Mouse (Mus musculus) ES-Bruce4 (cell line): ENCODE results near the gene Dmpk. TPM values are rescaled to one million over a fixed set of nuclear protein-coding genes. Genes with fewer than 3 reads are reported as not detected.

Experiments
- H3K27ac ChIP-seq: 2 replicates; pipeline ENCODE4 v1.5.1; 2012; ENCODE audit warnings: low read length, inconsistent platforms; ENCODE audit not compliant: insufficient read depth
- H3K27me3 ChIP-seq: 2 replicates; pipeline ENCODE4 v1.6.1; 2012; ENCODE audit warnings: mild to moderate bottlenecking, low read length, inconsistent platforms; ENCODE audit not compliant: control insufficient read depth, poor library complexity, insufficient read depth, severe bottlenecking
- H3K36me3 ChIP-seq: 2 replicates; pipeline ENCODE4 v1.6.1; 2012; ENCODE audit warnings: inconsistent platforms, mild to moderate bottlenecking, low read length, moderate library complexity; ENCODE audit not compliant: control insufficient read depth, poor library complexity, insufficient read depth, severe bottlenecking
- H3K4me1 ChIP-seq: one replicate; pipeline ENCODE4 v1.8.1; 2011; ENCODE audit warnings: low read length; ENCODE audit not compliant: control insufficient read depth, insufficient read depth
- H3K4me3 ChIP-seq: 2 replicates; pipeline ENCODE4 v1.5.1; 2011; ENCODE audit warnings: low read depth, mild to moderate bottlenecking, low read length
- H3K9ac ChIP-seq: 2 replicates; pipeline ENCODE4 v1.6.1; 2012; ENCODE audit warnings: low read depth, mild to moderate bottlenecking, inconsistent platforms; ENCODE audit not compliant: poor library complexity, severe bottlenecking
- H3K9me3 ChIP-seq: replicated peaks from 2 replicates; pipeline ENCODE4 v1.6.1; 2012; ENCODE audit warnings: mild to moderate bottlenecking, low read length, inconsistent platforms; ENCODE audit not compliant: control insufficient read depth, poor library complexity, insufficient read depth, severe bottlenecking
- CTCF ChIP-seq: IDR thresholded peaks from one replicate; pipeline ENCODE4 v1.8.1; 2011; ENCODE audit warnings: low read depth, low read length
- EP300 ChIP-seq: IDR thresholded peaks from 2 replicates; pipeline ENCODE4 v1.6.1; 2011; ENCODE audit warnings: low read depth, low read length; ENCODE audit not compliant: insufficient read depth
- POLR2A ChIP-seq: IDR thresholded peaks from one replicate; pipeline ENCODE4 v1.8.1; 2011; ENCODE audit warnings: low read length; ENCODE audit not compliant: insufficient read depth
- polyA plus RNA-seq: library from polyadenylated mRNA; stranded (reverse); fragments of >200 nt; gene quantifications from 2 replicates; pipeline ENCODE4 v1.2.4, GENCODE M21; 2011; ENCODE audit warnings: low read depth; ENCODE audit not compliant: missing spikeins, insufficient read depth, insufficient read length

Gene Dmpk
- polyA plus RNA-seq, 1 experiment, result 19.5 TPM

DNA sequence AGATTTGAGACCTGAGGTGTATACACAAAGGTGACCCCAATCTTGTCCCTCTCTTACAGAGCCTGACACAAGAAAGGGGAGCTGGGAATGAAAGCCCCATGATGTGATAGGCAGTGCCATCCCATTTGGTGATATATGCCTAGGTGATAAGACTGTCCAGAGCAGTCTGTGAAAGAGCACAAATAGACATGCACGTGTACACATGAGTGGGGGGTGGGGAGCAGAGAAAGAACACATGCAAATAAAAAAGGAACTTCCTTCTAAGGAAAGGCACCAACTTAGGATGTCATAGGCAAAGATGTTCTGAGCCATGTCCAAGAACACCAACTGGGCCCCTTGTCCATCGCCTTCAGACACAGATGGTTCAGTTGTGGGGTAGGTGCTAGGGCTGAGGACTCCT, 20.8 kb downstream of the Dmpk start:
- no peak overlapping the region for H3K27ac ChIP-seq
- no peaks in the 10 kb centered on the region for H3K4me1 ChIP-seq
- H3K9ac ChIP-seq, result no peak overlapping the region
- no peaks in the 10 kb centered on the region for H3K9me3 ChIP-seq
- TF ChIP-seq CTCF (no peak), POLR2A (no peak), EP300 (no peak)
- no peaks in the 10 kb centered on the region for H3K27me3 ChIP-seq
- no peak overlapping the region for H3K4me3 ChIP-seq
- no peaks in the 10 kb centered on the region for H3K36me3 ChIP-seq

DNA sequence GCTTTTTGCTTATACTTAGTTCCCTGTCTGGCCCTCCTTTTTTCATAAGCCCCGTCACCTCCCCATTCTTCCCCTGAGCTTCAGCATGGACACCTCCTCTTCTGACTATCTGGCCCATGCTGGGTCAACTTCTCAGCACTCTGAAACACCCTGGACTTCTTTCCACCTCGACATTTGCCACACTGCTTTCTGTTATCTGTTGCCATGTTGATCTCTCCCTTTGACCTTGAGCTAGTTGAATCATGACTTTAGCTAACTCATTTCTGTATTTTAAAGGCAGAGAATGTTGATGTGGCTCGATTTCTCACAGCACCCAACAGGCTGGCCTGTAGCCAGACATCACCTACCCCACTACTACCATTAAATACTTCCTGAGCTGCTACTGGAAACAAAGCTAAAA, 23.8 kb downstream of the Dmpk start:
- Histone ChIP-seq H3K27me3 (no peaks in the 10 kb centered on the region), H3K4me1 (no peaks in the 10 kb centered on the region), H3K9ac (no peak overlapping the region), H3K4me3 (no peak overlapping the region), H3K36me3 (no peaks in the 10 kb centered on the region), H3K27ac (no peak overlapping the region), H3K9me3 (no peaks in the 10 kb centered on the region)
- no peak for TF ChIP-seq EP300
- no peak for TF ChIP-seq POLR2A
- no peak for TF ChIP-seq CTCF

DNA sequence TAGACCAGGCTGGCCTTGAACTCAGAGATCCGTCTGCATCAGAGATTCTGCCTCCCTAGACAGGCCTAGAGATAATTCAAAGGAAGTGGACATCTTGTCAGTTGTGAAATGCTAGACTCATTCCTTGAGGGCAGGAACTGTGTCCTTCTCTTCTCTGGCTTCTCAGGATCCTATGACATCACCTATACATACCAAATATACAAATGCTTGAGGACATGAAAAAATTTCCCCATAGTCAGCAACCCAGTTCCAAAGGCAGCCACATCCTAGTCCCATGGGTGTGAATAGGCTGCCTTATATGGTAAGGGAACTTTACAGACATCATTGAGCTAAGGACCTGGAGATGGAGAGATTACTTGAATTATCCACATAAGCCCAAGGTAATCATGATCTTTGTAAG, 25.9 kb downstream of the Dmpk start:
- Histone ChIP-seq H3K4me3 (no peak overlapping the region), H3K9me3 (no peaks in the 10 kb centered on the region), H3K4me1 (no peaks in the 10 kb centered on the region), H3K27ac (no peak overlapping the region), H3K9ac (no peak overlapping the region), H3K27me3 (no peaks in the 10 kb centered on the region), H3K36me3 (no peaks in the 10 kb centered on the region)
- TF ChIP-seq EP300 (no peak), CTCF (no peak), POLR2A (no peak)

DNA sequence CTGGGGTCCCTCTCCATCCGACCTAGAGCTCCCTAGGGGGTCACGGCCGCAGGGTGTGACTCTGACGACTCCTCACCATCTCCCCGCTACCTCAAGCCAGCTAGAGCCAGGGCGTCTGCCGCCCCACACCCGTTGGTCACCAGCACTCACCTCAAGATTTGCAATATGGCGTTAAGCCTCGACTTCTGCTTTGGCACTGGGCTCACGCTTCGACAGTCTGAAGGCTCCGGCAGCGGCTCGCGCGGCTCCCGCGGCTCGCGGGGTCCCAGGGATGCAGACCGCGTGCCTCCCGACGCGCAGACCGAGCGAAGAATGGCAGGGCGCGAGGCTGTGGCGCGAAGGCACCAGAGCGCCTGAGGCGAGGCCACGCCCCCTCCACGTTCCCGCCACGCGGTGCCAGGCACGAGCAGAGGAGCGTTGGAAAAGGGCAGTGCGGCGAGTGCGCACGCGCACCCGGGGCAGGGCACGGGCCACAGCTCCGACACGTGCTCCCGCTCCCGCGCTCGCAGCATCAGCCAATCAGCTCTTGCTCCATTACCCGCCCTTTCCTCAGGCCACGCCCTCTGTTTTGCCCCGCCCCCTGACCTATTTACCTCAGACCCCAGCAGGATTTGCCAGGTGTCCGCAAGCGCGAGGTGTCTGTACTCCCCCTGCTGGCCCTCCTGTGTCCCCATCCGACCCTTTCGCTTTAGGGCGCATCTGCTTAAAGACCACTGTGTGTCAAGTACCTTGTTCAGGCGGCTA, 34.6 kb downstream of the Dmpk start, which contains the start of gene Gm4969:
TSS of gene Gm4969 (minus strand) at position 341 of the 744 bp plus-strand sequence.
- no peaks in the 10 kb centered on the region for H3K4me1 ChIP-seq
- H3K27me3 ChIP-seq, result peaks cover 6% of the 10 kb centered on the region
- H3K9ac ChIP-seq, result no peak within 1 kb of the TSS
- H3K9me3 ChIP-seq, result peaks cover 7% of the 10 kb centered on the region
- peak; percentile 75 for TF ChIP-seq CTCF
- no peak for TF ChIP-seq POLR2A
- peak; percentile 61; the same call in 1 of the 2 replicates for TF ChIP-seq EP300
- H3K36me3 ChIP-seq, result no peaks in the 10 kb centered on the region
- no peak within 1 kb of the TSS for H3K27ac ChIP-seq
- no peak within 1 kb of the TSS for H3K4me3 ChIP-seq

DNA sequence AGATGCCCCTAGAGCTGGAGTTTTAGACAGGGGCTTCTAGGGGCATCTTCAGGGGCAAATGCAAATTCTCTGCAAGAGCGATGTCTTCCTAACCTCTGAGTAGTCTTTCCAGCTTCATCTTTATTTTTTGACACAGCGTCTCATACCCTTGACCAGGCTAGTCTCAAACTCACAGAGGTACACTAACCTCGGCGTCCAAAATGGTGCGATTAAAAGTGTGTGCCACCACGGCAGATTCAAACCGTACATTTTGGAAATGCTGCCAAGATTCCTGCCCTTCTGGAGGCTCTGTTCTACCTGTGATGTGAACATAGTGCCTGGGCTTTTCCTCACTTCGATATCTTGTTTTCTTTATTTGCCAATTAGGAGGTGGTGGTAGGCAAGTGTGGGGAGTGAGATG, 35.4 kb downstream of the Dmpk start:
- H3K9ac ChIP-seq, result no peak overlapping the region

More for the DNA sequence above, 35.4 kb downstream of the Dmpk start:
- Histone ChIP-seq H3K4me3 (no peak overlapping the region), H3K4me1 (no peaks in the 10 kb centered on the region), H3K36me3 (no peaks in the 10 kb centered on the region), H3K27ac (no peak overlapping the region), H3K9me3 (peaks cover 7% of the 10 kb centered on the region), H3K27me3 (peaks cover 6% of the 10 kb centered on the region)
- TF ChIP-seq CTCF (no peak), EP300 (no peak), POLR2A (no peak)
